Mouse (Mus musculus): ENCODE results near the gene Gm49387. TPM values are rescaled to one million over a fixed set of nuclear protein-coding genes. Genes with fewer than 3 reads are reported as not detected.

Gm49387 gene
- polyA plus RNA-seq, 1 experiment, result not detected

DNA sequence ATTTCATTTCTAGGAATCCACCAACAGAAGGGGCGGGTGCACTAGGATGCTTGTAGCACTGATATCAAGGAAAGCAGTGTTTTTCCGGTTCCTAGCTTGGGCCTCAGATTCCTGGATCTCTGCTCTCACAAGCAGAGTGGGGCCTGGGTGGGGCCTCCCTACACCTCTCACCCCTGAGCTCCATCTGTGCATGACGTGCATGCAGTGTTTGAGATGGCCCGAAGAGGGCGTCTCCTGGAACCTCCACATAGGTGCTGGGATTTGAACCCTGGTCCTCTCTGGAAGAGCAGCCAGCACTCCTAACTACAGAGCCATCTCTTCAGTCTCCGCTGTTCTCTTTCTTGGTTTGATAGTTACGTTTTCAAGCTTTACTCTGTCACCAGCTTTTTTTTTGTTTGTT lies 85.7 kb downstream of the Gm49387 start:
- no peak for TF ChIP-seq POLR2A (IDR thresholded peaks at IDR 0.05; ENCODE audit: low read depth, low read length)
- WGBS, result 95% methylated on average over 7 of the region's 7 CpGs
- no peak for DNase-seq
- no peaks in the 10 kb centered on the region for H3K36me3 ChIP-seq (ENCODE audit: control insufficient read depth, insufficient read depth, low read length)
- no peaks in the 10 kb centered on the region for H3K27me3 ChIP-seq (replicated peaks; ENCODE audit: control insufficient read depth, insufficient read depth, low read length)
- no peak overlapping the region for H3K27ac ChIP-seq (ENCODE audit: insufficient read depth, low read depth, low read length)
- H3K4me1 ChIP-seq (ENCODE audit: control insufficient read depth, insufficient read depth, low read length), result no peaks in the 10 kb centered on the region
- H3K4me3 ChIP-seq (ENCODE audit: insufficient read depth, low read depth, low read length), result no peak overlapping the region

DNA sequence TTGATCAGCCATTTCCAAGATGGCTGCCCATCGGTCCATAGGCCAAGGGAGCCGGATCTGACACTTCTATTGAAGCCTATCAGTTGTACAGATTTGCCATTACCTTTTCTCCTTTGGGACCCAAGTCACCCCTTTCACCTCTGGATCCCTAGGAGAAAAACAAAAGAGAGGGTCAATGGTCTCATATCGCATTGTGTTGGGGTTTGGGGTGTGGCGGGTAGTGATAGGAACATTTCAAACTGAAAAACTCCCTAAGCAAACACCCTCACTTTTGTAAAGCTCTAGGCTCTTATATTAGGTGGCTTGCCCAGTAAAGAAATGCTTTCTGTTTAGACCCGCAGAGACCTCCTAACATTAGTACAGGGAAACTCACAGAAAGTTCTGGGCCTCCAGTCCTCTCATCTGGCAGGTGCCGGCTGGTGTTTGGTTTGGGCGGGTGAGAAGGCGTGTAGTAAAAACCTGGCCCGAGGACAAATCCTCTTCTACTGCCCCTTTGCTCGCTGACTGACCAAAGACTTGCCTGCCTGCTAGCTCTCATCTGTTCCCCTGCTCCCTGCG lies 96.7 kb downstream of the Gm49387 start:
- TF ChIP-seq POLR2A (IDR thresholded peaks at IDR 0.05; ENCODE audit: low read depth, low read length) (no peak), CTCF (conservative IDR thresholded peaks at IDR 0.05; ENCODE audit: insufficient read depth, insufficient read length, low read depth, low read length) (no peak)
- WGBS, result 71% methylated on average over 11 of the region's 11 CpGs
- no peak for DNase-seq
- no peaks in the 10 kb centered on the region for H3K4me1 ChIP-seq (ENCODE audit: control insufficient read depth, insufficient read depth, low read length)
- no peaks in the 10 kb centered on the region for H3K27me3 ChIP-seq (replicated peaks; ENCODE audit: control insufficient read depth, insufficient read depth, low read length)
- H3K4me3 ChIP-seq (ENCODE audit: insufficient read depth, low read depth, low read length), result no peak overlapping the region
- H3K36me3 ChIP-seq (ENCODE audit: control insufficient read depth, insufficient read depth, low read length), result no peaks in the 10 kb centered on the region
- H3K27ac ChIP-seq (ENCODE audit: insufficient read depth, low read depth, low read length), result no peak overlapping the region

DNA sequence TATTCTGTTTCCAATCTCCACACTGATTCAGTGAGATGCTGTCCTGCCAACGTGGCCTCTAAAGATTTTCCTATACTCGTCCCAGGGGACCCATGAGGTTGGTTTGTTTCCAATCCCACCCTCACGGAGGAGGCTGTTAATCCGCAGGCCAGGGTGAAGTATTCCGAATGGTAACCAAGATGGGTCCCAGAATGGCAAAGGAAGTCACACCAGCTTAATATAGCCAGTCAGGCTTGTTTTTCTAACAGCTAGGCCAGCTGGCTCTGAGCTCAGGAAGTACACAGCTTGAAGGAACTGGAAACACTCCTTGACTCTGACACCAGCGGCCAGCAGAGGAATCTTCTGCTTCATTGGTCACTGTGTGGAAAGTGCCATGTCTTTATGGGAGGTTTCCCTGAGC lies 103.4 kb downstream of the Gm49387 start:
- DNase-seq, result peak; percentile 37
- no peaks in the 10 kb centered on the region for H3K36me3 ChIP-seq (ENCODE audit: control insufficient read depth, insufficient read depth, low read length)
- H3K4me1 ChIP-seq (ENCODE audit: control insufficient read depth, insufficient read depth, low read length), result peaks cover 11% of the 10 kb centered on the region; the same call in 1 of the 2 replicates
- peak overlapping the region; percentile 21; the same call in 1 of the 2 replicates for H3K27ac ChIP-seq (ENCODE audit: insufficient read depth, low read depth, low read length)
- TF ChIP-seq CTCF (conservative IDR thresholded peaks at IDR 0.05; ENCODE audit: insufficient read depth, insufficient read length, low read depth, low read length) (no peak), POLR2A (IDR thresholded peaks at IDR 0.05; ENCODE audit: low read depth, low read length) (no peak)
- 47% methylated on average over 6 of the region's 6 CpGs for WGBS
- no peaks in the 10 kb centered on the region for H3K27me3 ChIP-seq (replicated peaks; ENCODE audit: control insufficient read depth, insufficient read depth, low read length)
- H3K4me3 ChIP-seq (ENCODE audit: insufficient read depth, low read depth, low read length), result no peak overlapping the region

DNA sequence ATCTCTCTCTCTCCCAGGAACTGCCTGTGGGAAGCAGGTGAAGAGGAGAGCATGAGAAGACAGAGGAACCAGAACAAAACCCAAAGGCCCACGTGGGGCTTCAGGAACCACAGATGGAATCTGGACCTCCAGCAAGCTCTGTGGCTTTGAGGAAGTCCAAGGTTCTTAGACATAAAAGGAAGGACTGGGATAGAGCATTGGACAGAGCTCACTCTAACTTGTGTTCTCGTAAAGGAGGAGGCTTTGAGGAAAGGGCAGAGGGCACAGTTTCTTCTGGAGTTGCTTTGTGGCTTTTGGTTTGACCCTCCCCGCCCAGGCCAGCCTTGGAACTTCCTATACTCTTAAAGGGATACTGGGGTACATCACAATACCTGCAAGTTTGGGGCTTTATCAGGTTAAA lies 108.0 kb downstream of the Gm49387 start:
- H3K36me3 ChIP-seq (ENCODE audit: control insufficient read depth, insufficient read depth, low read length), result no peaks in the 10 kb centered on the region
- H3K27me3 ChIP-seq (replicated peaks; ENCODE audit: control insufficient read depth, insufficient read depth, low read length), result no peaks in the 10 kb centered on the region
- H3K4me3 ChIP-seq (ENCODE audit: insufficient read depth, low read depth, low read length), result no peak overlapping the region
- WGBS, result 48% methylated on average over 3 of the region's 3 CpGs
- peak; percentile 72 for DNase-seq
- peak overlapping the region; percentile 47; the same call in 1 of the 2 replicates for H3K27ac ChIP-seq (ENCODE audit: insufficient read depth, low read depth, low read length)
- no peak for TF ChIP-seq POLR2A (IDR thresholded peaks at IDR 0.05; ENCODE audit: low read depth, low read length)
- TF ChIP-seq CTCF (conservative IDR thresholded peaks at IDR 0.05; ENCODE audit: insufficient read depth, insufficient read length, low read depth, low read length), result no peak
- H3K4me1 ChIP-seq (ENCODE audit: control insufficient read depth, insufficient read depth, low read length), result peaks cover 24% of the 10 kb centered on the region; the same call in 1 of the 2 replicates

DNA sequence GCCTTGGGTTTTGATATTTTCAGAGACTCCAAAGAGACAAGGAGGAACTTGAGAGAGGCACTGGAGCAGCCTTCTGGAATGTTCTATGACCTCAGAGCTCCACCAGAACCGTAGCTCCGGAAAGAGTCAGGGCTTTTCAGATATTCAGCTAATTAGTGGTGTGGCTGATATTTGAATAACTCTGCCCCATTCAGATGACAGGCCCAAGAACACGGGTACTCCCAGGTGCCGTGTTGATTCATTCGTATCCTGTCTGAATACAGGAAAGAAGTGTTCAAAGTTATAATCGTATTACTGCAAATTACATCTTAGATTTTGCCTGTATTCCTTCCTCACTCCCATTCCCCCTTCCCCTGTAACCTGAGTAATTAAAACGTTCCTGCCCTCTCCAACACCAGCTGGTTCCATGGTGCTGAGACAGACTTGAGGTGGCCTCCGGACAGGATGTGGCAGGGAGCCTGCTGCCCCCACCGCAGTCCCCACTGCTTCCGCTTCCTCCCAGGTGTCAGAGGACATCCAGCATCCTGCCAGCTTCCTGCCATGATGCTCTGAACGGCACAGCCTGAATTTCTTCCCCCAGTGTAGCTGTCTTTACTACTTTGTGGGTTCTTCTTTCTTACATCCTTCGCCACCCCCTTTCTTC lies 109.1 kb downstream of the Gm49387 start:
- Histone ChIP-seq H3K4me3 (ENCODE audit: insufficient read depth, low read depth, low read length) (no peak overlapping the region), H3K27ac (ENCODE audit: insufficient read depth, low read depth, low read length) (peak overlapping the region; percentile 71), H3K27me3 (replicated peaks; ENCODE audit: control insufficient read depth, insufficient read depth, low read length) (no peaks in the 10 kb centered on the region), H3K4me1 (ENCODE audit: control insufficient read depth, insufficient read depth, low read length) (peaks cover 24% of the 10 kb centered on the region; the same call in 1 of the 2 replicates), H3K36me3 (ENCODE audit: control insufficient read depth, insufficient read depth, low read length) (no peaks in the 10 kb centered on the region)
- WGBS, result 29% methylated on average over 12 of the region's 12 CpGs
- TF ChIP-seq CTCF (conservative IDR thresholded peaks at IDR 0.05; ENCODE audit: insufficient read depth, insufficient read length, low read depth, low read length) (no peak), POLR2A (IDR thresholded peaks at IDR 0.05; ENCODE audit: low read depth, low read length) (peak; percentile 9)
- DNase-seq, result peak; percentile 55

DNA sequence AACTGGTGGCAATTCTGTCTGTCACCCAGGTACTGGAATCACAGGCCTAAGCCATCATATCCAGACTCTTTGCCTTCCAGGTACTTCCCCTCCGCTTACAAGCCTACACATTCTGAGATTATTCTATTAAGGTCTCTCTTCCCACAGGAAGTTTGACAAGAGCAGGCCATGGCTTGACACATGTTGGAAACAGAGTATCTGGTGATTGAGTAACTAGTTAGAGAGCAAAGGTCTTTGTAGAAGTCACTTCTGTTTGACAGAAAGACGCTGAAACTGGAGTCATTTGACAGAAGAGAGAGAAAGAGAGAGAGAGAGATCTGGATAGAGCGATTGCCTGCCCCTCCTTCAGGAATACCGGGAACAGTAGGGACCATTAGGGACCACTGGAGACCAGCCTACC lies 109.8 kb downstream of the Gm49387 start:
- Histone ChIP-seq H3K27me3 (replicated peaks; ENCODE audit: control insufficient read depth, insufficient read depth, low read length) (no peaks in the 10 kb centered on the region), H3K4me1 (ENCODE audit: control insufficient read depth, insufficient read depth, low read length) (peaks cover 24% of the 10 kb centered on the region; the same call in 1 of the 2 replicates), H3K4me3 (ENCODE audit: insufficient read depth, low read depth, low read length) (no peak overlapping the region), H3K27ac (ENCODE audit: insufficient read depth, low read depth, low read length) (peak overlapping the region; percentile 71), H3K36me3 (ENCODE audit: control insufficient read depth, insufficient read depth, low read length) (no peaks in the 10 kb centered on the region)
- 53% methylated on average over 4 of the region's 4 CpGs for WGBS
- TF ChIP-seq POLR2A (IDR thresholded peaks at IDR 0.05; ENCODE audit: low read depth, low read length) (no peak), CTCF (conservative IDR thresholded peaks at IDR 0.05; ENCODE audit: insufficient read depth, insufficient read length, low read depth, low read length) (no peak)
- DNase-seq, result peak; percentile 75

DNA sequence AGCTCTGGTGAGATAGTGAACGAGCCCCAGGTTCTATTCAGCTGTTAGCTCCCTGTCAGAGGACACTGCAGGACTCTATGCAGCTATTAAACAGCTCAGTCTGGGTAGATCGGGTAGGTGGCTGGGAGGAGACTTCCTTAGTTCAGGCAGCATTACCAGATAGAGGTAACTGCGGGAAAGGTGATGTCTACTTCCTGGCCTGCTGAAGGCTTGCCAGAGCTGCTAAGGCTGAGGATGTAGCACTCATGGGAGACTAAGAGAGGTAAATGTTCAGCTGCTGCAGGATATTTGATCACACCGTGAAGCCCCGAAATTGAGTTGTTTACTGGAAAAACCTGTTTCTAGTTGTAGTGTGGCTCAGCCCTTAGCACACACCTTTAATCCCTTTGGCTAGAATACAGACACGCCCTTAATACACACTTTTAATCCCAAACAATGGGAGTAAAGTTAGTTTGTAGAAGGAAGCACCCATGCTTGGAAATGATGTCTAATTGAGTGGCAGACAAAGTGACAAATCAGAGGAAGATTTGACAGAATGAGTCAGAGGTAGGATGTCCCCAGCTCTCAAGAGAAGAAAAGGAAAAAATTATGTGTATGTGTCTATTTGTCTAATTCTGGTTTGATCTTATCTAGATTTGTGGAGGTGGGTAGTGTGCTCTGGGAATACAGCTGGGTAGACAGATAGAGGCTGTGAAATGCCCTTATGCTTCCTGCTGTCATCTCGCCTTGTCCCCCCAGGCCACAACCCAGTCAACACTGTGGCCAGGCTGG lies 115.5 kb downstream of the Gm49387 start:
- 86% methylated on average over 7 of the region's 7 CpGs for WGBS
- no peak for DNase-seq
- H3K27ac ChIP-seq (ENCODE audit: insufficient read depth, low read depth, low read length), result no peak overlapping the region

More for the DNA sequence above, 115.5 kb downstream of the Gm49387 start:
- TF ChIP-seq POLR2A (IDR thresholded peaks at IDR 0.05; ENCODE audit: low read depth, low read length) (no peak), CTCF (conservative IDR thresholded peaks at IDR 0.05; ENCODE audit: insufficient read depth, insufficient read length, low read depth, low read length) (no peak)
- Histone ChIP-seq H3K4me1 (ENCODE audit: control insufficient read depth, insufficient read depth, low read length) (no peaks in the 10 kb centered on the region), H3K4me3 (ENCODE audit: insufficient read depth, low read depth, low read length) (no peak overlapping the region), H3K27me3 (replicated peaks; ENCODE audit: control insufficient read depth, insufficient read depth, low read length) (no peaks in the 10 kb centered on the region), H3K36me3 (ENCODE audit: control insufficient read depth, insufficient read depth, low read length) (no peaks in the 10 kb centered on the region)
